Mouse (Mus musculus) kidney, adult 11 months (tissue): ENCODE results near the gene Tmem88b.

Experiments used
- DNase-seq: peaks from one replicate; pipeline ENCODE4 v3.0.0; 2022

Tmem88b gene

DNA sequence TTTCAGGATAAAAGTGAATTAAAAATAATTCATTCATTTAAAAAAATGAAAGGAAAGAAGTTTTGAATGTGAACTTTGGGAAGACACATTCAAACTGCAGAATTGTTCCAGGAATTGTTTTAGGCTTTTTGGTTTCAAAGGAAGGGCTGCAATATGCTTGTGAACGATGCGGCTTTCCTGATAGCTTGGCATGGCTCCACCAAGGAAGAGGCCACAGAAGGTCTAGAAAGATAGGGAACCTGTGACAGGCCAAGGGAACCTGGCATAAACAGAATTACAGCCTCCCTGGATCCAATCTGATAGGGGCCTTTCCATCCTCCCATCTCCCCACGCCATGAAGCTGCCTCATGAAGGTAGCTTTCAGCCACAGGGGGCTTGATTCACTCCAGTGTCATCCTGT is 2.6 kb upstream of the Tmem88b start:
- no peak for DNase-seq

DNA sequence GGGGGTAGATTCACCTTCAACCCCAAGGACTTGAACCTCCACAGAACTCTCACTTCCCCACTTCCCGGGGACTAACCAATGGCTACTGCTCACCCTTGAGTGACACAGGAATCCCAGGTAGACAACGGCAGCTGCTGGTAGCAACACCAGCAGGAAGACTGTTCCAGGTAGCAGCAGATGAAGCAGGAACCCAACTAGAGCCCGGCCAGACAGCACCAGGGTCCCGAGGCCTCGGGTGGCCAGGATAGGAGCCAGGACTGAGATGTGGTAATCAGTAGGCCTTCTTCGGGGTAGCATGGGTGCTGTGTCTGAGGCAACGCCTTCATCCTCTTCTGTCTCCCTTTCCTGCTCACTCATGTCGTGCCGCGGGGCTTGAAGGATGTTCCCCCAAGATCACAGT is 428 bp downstream of the Tmem88b start:
- no peak for DNase-seq

DNA sequence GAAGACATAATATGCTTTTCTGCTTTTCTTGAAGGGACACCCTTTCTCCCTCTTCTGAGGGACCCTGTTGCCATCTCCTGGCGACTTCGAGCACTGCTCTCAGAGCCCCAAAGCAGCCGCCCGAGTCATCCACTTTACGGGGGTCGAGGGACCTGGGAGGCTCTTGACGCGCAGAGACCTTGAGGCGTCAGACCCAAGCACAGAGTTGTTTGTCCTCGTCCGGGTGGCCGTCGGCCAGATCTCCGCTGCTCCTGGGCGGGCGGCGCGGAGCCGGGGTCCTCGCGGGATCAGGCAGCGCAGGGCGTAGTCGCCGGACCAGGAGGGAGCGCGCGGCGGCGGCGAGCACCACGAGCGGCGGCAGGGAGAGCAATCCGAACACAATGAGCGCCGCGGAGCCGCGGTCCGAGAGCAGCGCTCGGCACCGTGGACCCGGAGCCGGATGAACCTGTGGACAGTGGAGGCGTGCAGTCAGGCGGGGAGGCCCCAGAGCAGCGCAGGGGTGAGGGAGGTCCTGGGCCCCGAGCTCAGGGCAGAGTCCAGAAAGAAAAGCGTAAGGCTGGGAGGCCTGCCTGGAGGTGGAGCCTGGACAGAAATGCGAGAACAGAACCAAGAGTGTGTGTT is 1.5 kb downstream of the Tmem88b start:
- DNase-seq, result peak; percentile 90

DNA sequence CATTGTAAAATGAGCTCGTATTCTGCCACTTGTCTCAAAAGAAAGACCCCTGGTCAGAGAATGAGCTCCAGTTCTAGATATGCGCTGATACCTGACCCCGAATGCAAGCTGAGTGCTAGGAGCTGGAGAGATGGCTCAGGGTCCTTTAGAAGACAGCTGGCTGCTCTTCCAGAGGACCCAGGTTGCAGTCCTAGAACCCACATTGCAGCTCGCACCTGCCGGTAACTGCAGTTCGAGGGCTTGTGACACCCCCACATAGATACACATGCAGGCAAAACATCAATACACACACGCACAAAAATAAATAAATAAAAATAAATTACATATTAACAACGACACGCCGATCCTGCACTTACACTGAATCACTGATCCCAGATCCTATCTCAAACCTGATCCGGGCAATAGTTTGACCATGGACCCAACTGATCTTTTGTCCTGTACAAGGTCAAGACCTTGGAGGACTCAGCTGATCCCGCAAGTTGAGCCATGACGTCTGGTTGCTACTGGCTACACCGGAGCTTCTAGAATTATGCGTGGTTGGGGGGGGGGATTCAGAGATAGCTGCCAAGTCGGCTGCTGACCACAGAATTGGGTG is 2.1 kb downstream of the Tmem88b start:
- DNase-seq, result peak; percentile 67

DNA sequence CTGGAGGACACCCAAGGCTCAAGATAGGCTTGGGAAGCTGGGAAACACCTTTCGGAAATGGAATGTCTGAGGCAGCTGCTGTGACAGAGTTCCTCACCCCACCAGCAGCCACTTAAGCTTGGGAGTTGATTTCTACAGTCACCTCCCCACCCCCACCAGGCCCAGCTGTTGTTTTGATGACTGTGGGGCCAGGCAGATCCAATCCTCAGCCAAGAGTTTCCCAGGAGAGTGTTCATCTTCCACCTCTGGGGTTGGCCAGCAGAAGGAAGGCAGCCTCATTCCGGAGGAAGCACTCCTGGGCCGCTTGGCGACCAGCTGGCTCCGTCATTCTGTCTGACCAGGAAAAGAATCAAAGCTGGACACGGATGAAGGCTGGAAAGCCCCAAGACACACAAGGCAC is 4.8 kb downstream of the Tmem88b start:
- DNase-seq, result peak; percentile 74

DNA sequence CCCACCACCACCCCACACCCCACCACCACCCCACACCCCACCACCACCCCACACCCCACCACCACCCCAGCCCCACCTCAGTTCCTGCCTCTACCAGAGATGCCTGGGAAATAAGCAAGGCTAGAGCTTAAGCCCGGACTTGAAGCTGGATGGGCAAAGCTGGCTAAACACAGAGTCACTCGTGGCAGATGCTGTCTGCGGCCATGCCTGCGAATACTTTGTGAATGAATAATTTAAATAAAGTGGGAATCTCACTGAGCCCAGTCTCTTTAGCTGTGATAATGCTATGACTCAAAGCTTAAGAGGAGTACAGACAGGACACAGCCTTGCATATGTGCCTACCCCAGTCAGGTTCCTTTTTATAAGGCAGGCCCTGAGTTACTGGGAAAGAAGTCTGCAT is 6.2 kb downstream of the Tmem88b start:
- DNase-seq, result no peak

DNA sequence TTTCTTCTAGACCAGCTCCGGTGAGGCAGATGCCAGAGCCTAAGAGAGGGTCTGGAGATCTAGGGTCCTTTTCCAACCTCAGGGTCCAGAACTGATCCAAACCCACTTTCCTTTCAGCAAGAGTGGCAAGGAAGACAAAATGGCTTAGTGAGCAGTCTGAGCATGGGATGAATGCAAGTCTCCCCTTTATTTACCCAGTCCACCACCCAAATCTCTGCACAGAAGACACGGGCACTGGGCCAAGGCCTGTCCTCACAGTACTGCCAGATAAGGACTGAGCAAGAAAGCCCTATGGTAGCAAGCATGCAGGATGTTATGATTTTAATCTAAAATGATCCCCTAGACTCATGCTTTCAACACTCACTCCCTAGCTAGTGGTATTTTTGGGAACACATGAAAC is 7.9 kb downstream of the Tmem88b start:
- DNase-seq, result no peak

DNA sequence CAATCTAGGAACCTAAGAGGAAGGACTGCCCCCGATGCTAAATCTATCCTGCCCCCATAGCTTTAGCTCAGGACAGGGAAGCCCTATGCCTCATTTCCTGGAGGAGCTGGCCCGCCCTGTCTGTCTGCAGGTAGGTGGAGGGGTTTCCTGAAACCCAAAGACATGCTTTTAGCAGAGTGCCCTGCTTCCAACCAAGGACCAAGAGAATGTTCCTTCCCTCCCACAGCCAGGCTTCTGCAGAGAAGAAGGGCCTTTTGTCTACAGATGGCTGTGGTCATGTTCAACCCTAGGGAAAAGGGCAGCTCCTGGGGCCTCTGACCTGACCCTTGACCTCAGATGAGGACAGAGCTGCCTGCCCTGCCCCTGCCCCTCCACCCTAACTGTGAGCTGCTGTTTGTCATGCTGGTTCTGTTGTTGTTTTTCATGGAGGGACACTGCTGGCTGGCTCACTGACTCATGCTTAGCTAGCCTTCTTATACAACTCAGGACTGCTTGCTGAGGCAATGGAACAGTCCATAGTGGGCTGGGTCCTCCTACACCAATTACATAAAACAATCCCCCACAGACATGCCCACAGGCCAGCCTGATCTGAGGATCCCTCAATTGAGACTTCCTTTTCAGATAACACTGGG is 8.9 kb downstream of the Tmem88b start:
- DNase-seq, result no peak

DNA sequence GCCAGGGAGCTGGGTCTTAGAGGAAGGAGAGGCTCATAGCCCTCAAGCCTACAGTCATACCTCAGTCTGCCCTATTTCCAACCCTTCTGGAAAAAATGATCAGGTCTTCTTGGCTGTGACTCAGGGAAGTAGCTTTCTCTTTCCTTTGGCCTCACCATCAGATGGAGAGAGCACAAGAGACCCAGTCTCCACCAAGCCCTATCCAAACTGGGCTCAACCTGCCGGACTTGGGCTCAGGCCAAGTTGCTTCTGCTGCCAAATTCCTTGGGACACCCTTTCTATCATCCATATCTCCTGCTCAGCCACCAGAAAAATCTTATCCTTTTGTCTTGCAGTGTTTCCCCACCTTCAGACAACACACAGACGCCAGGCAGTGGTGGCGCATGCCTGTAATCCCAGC is 9.8 kb downstream of the Tmem88b start:
- peak; percentile 36 for DNase-seq

DNA sequence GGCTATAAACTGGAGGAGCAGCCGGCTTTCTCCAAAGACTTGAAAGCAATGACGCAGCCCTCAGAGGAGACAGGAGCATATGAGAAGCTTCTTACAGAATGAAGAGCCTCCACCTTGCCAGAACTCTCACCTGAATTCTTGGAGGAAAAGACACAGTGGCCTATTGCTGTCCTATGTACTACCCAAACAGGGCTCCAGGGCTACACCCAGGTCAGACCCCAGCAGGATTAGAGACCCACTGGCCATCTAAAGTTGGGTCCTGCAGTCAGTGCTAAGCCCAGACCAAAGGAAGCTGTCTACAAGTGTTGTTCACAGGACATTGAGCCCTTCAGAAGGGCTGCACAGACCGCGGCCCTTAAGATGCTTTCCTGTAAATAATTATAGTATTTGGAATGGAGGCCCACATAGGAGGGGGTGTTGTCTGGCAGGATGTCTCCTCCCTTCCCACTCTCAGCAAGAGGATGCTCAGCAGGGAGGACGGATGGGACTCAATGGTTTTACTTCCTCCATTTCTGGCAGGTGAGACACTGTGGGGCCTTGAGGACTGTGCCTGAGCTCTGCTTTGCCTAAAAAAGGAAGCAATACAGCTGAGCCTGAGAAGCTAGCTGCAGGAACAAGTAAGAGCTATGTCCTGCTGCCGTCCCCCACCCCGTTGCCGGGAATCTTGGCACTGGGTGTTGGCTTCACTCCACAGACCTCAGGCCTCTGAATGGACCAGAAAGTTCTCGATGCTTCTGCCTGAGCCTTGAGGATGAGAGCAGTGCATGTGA is 10.5 kb downstream of the Tmem88b start:
- DNase-seq, result peak; percentile 72

DNA sequence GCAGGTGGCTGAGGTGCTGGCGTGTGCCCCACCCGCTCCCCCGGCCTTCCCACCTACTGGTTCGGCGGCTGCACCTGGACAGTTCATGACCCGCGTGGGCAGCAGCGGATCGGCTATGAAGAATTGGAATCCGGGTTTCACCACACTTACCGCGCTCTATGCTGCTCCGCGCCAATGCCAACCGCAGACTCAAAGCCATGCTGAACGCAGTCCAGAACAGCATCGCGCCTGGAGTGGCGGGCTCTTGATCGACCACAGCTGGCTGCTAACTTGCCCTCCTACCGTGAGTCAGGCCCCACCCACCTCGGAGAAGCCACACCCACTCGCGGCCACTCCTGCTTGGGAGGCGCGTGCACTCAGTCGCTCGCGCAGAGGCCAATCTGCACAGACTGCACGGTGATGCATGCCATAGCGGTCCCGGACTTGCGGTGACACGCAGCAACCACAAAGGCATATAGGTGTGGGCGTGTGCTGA is 11.4 kb downstream of the Tmem88b start, which contains the start of gene Vwa1:
Vwa1 (minus strand) TSS at position 419 of the 475 bp plus-strand sequence.
- peak; percentile 90 for DNase-seq

DNA sequence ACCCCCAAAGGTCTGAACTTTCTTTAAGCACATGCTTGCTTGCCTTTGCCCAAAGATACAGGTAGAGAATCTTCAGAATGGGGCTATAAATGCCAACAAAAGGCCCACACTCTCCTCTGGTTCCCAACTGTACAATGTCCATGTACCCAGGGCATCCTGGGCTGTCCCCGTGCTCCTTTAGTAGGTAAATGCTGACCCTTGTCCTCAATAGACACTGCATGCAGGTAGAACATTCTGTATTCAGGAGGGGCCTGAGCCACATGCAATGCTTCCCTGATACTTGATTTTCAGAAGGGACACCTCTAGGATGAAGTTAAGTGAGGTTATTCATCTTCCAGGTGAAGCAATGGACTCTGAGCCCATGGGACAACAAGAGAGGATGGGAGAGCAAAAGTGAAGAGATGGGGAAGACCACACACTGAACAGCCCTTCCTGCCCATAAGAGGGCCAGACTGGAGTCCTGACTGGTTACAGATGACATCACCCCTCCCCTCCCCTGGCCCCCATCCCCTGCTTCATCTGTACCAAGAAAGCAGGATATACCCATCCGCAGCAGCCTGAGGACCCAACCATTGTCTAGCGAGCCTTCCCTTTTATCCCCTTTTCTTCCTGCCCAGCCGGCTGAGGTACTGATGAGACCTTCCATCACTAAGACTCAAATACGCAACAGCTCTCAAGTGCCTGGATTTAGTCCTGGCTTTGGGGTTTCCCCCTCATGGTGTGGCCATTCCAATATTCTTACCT is 12.2 kb downstream of the Tmem88b start:
- peak; percentile 43 for DNase-seq

DNA sequence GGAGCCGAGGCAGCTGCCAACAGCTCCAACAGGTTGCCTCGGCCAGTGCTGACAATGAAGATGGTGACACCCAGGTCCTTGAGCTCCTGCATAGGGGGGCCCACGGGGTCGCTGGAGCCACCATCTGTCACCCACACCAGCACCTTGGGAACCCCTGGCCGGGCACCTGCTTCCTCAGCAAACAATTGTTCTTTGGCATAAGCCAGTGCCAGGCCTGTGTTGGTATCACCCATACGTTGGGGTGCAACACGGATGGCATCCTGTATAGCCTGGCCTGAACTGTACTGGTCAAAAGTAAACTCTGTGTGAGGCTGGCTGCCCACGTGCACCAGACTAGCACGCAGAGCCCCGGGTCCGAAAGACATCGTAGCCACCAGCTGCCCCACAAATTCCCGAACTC is 12.9 kb downstream of the Tmem88b start:
- peak; percentile 21 for DNase-seq

DNA sequence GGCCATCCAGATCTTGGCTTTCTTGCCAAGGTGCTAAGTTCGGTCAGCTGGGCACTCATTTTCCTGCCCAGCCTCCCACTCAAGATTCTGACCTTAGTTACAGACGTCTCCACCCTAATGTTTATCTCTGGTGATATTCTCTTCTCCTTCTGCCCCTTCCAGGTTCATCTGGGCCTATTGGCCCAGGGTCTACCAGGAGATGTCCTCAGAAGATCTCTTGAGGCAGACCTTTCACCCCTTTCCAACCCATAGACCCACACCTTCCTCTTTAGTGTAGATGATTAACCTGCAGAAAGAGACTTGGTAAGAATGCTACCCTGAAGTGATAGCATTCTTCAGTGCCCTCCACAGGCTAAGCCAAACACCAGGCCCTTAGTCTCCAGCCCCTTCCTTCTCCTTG is 14.0 kb downstream of the Tmem88b start:
- peak; percentile 78 for DNase-seq

DNA sequence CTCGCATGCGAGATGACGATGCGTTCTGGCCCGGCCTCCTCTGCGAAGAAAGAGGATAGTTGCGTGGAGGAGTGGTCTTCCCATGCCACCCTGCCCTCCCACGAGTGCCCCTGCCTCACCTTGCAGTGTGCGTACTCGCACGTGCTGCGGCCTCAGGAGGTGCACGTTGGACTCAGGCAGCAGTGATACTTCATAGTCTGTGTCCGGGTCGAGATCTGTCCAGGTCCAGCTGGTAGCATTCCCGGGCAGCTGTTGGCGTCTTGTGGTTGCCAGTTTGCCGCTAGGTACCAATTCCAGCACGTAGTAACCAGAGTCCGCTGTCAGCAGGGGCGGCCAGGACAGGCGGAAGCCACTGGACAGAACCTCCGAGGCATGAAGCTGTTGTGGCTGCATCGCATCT is 15.0 kb downstream of the Tmem88b start:
- peak; percentile 83 for DNase-seq

DNA sequence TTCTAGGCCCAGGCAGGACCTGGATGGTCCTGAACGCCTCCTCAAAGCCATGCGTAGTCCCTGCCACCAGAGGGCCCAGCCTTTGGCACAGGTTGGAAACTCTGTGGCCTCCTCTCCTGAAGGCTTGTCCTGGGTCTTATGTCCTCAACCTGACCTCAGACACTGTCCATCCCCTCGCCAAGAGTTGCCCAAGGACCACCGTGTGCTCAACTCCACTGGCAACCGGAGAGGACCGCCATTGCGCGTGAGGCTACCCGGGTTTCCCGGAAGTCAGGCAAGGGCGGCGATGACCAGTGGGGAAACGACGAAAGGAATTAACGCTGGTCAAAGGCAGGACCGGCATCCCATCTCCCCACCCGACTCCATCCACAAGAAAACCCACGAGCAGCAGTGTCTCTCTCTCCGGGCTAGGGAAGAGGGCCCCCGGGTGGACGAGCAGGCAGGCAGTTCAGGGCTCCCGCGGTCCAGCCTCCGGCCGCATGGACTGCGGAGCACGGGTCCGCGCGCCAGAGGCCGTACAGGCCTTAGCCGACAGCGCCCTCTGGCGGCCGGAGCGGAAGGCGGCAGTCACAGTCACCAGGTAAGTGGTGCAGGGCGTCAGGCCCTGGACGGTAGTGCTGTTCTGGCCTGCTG is 15.7 kb downstream of the Tmem88b start:
- peak; percentile 91 for DNase-seq

DNA sequence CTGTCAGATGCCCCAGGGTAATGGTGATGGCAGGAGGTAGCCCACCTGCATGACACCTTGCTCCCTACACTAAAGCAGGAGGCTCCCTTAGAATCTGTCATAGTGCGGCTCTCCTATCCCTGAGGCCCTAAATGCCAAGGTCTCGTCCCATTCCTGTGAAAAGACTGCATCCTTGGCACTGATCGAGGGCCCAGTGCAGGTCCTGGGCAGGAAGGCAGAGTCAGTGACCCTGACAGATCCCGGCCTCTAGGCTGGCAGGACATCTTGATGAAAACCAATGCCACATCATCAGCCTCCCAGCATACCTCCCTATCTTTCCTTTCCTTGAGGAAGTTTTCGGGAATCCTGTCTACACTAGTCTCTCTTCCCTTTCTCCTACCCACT is 16.2 kb downstream of the Tmem88b start:
- DNase-seq, result no peak

DNA sequence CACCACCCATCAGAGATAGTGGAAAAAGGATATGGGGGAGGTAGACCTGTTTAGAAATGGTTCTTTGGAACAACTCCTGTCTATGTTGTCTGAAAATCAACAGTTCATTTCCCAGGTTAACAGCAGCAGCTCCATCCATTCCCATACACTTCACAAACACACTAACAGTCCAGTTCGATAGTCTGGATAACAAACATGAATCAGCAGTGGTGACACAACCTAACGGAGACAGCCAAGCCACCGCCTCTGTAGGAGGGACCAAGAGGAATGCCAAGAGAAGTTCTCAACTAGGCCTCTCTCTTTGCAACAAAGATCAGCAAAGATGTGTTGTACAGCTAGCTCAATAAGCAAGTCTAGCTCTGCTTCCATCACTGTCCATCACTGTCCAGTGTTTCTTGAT is 23.3 kb downstream of the Tmem88b start:
- no peak for DNase-seq

DNA sequence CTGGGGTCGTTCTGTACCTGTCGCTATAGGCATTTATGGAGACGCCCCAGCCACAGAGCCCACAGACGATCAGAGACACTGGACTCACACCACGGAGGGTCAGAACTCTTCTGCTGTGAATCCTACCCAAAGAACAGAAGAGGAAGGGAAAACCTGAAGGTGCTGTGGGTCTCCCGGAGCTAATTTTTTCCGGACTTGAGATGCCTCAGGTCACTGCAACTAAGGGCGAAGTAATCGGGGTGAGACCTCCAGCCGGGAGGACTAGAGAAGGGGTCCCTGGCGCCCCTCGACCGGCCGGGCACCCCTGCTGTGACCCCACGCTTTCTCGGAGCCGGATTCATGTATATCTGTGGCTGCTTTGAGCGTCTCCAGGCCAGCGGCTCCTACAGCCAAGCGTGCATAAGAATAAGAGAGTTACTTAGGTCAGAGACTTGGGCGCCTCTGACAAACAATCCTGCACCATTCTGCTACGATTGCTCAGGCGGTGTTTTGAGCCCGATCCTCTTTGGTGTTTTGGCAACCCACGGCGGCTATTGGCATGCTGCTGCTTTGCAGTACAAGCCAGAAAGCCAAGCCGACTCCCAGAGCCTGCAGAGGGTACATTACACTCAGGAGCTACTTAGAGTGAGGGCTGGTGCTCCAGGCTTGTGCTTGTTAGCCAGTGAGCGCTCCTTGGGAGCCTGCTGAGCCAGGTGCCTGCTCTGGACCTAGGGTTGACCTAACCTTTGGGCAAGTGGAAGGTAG is 24.1 kb downstream of the Tmem88b start:
- peak; percentile 22 for DNase-seq

DNA sequence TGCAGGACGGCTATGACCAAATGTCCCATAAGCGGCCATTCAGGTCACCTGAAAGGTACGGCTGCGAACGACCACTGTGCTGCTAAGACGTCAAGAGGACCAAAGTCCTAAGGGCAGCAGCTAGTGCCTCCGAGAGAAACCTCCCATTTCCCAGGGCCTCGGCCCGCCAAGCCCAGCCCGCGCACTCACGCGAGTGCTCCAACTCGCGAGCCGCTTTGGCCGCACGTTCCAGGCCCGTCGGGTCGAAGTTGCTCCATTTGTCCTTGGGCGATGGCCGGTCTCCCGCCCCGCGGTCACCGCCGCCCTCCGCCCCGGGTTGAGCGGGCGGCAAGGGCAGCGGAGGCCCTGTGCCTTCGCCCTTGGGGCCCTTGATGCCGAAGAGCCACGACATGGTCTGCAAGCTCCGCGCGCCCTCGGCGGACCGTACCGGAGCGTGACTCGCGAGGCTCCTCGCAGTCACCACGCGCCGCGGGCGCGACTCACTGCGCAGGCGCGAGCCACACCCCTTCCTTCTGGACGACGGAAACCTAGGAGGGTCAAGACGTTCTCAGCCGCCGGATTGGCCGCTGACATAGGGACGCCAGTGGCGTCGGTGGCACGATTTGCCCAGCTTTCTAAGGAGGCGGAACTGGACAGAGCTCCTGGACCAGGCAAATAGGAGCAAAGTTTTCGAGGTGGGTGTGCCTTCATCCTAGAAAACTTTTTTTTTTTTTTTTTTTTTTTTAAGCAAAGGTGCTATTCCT is 24.9 kb downstream of the Tmem88b start, which contains the start of gene Atad3a:
Atad3a (minus strand) TSS at position 481 of the 743 bp plus-strand sequence.
- DNase-seq, result peak; percentile 96
